Mouse (Mus musculus) G1E-ER4 (cell line): ENCODE measurements around the gene Cops4. TPM values are rescaled to one million over a fixed set of nuclear protein-coding genes. Genes with fewer than 3 reads are reported as not detected.

Experiments used
- GATA1 ChIP-seq: IDR thresholded peaks from one replicate; pipeline ENCODE4 v1.8.0; 2012; ENCODE audit warnings: low read length, inconsistent platforms
- polyA plus RNA-seq: library from polyadenylated mRNA; stranded (reverse); fragments of >175 nt; gene quantifications from 2 replicates; pipeline ENCODE4 v1.2.3, GENCODE M21; 2012

Gene Cops4
- polyA plus RNA-seq, 1 experiment: 4.7 TPM

- no peak for TF ChIP-seq GATA1
Measured at GRCm38 (mm10) chr5:100520223-100520622, 2.1 kb downstream of the Cops4 start.

DNA sequence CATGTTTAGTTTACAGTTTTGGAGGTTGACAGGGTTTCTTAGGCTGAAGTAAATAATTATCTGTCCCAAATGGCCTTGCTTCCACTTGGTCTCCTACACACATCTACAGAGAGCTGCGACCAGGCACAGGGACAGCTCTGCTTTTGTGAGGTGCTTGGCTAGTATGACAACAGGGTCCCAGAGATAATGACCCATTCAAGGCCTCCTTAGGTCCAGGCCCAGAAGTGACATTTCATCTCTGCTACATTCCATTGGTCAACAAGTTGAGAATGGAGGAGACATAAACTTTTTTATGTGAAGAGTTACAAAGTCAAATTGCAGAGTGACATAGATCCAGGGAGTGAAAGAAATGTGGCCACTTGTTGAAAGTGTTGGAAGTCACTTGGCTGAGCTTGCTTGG is 5.2 kb downstream of the Cops4 start:
- TF ChIP-seq GATA1: no peak

DNA sequence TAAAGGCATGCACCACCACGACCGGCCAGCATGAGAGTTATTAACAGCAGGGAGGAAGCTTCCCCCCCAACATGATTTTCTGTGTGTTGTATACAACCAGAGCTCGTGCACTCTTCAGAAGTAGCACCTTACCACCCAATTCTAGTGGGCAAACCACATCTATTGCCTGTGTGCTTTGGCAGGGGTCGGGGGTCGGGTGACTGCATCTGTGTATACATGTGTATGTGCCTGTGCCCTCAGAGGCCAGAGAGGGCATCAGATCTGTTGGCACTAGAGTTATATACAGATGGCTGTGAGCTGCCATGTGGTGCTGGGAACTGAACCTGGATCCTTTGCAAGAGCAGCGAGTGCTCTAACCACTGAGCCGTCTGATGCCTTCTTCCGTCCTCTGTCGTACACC is 6.8 kb downstream of the Cops4 start:
- no peak for TF ChIP-seq GATA1

GRCm38 (mm10) chr5:100525620-100526019 is 7.5 kb downstream of the Cops4 start:
- TF ChIP-seq GATA1: no peak

DNA sequence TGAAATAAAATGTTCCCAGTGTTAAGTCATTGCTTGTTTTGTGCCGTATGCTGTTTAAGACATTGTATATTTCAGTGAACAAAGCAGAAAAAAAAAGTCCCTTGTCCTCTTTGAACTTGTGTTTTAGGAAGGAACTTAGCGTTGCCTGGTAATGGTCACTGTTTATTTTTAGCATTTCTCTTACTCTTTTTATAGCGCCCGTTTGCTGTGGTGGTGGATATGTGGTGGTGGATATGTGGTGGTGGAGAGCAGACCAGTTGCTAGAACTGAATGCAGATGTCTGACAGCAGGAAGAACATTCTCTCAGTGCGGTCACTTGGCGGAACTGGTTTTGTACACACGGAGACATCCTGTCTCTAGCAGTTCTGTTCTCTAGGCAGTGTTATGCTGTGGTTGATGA is 8.1 kb downstream of the Cops4 start:
- TF ChIP-seq GATA1: no peak

- no peak for TF ChIP-seq GATA1
Measured at GRCm38 (mm10) chr5:100535826-100536225, 17.7 kb downstream of the Cops4 start.

DNA sequence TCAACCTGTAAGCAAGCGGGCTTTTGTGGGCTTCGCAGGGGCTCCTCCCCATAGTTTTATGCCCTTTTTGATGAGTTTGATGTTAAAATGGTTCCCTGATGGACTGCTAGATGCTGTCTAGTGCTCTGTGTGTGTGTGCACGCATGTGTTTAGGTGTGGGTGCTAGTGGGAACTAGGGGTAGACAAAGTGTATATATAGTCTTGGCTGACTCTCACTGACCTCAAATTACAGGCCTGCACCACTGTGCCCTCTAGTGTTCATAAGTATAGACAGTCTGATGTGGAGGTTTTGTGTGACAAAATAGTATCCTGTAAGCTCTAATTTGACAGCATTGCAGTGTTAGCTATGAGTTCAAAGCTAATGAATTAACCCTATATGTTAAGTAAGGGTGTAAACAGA is 18.5 kb downstream of the Cops4 start:
- TF ChIP-seq GATA1: no peak

GRCm38 (mm10) chr5:100546294-100547080 is 28.4 kb downstream of the Cops4 start:
- no peak for TF ChIP-seq GATA1

GRCm38 (mm10) chr5:100548236-100548635 is 30.1 kb downstream of the Cops4 start:
- TF ChIP-seq GATA1: no peak

DNA sequence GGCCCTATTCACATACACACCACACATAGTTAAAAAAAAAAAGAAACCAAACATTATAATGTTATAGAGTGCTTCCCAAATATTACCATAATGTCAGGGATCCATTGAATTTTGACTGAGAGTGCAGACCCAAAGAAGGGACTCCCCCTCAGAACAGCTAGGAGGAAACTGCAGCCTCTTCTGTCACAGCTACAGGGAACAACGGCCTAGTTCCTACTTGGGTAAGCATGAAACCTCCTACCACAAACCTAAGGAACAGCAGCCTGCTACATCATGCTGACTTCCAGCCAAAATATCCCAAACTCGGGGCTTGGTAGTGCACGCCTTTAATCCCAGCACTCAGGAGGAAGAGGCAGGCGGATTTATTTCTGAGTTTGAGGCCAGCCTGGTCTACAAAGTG is 31.2 kb downstream of the Cops4 start:
- no peak for TF ChIP-seq GATA1

DNA sequence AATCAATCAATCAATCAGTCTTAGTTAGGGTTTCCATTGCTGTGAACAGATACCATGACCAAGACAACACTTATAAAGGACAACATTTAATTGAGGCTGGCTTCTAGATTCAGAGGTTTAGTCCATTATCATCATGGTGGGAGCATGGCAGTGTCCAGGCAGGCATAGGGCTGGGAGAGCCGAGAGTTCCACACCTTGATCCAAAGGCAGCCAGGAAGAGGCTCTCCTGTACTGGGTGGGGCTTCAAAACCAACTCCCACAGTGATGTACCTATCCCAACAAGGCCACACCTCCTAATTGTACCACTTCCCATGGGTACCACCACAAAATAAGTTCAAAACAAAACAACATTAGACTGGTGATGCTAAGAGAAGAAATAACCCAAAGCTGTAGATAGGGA is 32.0 kb downstream of the Cops4 start:
- TF ChIP-seq GATA1: no peak

- TF ChIP-seq GATA1: peak; percentile 45
Measured at GRCm38 (mm10) chr5:100551952-100552351, 33.8 kb downstream of the Cops4 start.

GRCm38 (mm10) chr5:100553426-100553825 is 35.3 kb downstream of the Cops4 start:
- TF ChIP-seq GATA1: no peak

DNA sequence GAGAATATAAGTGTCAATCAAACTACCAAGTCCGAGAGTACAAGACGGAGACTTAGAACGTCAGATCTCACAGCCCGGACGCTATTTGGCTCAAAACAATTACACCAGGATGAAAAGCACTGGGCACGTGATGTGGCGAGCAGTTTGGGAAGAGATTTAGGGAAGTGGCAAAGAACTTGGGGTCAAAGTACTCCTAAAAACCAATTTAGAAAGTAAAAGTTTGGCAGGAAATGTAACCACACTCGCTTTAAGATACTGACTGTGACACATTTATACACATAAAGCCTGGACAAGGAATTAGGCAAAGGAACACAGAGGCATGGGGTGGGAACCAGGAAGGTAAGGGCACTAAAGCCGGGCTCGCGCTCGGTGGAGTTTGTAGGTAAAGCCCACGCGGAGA is 38.9 kb downstream of the Cops4 start:
- no peak for TF ChIP-seq GATA1

GRCm38 (mm10) chr5:100557537-100557936 is 39.4 kb downstream of the Cops4 start:
- no peak for TF ChIP-seq GATA1

- no peak for TF ChIP-seq GATA1
Measured at GRCm38 (mm10) chr5:100558783-100559182, 40.7 kb downstream of the Cops4 start.

DNA sequence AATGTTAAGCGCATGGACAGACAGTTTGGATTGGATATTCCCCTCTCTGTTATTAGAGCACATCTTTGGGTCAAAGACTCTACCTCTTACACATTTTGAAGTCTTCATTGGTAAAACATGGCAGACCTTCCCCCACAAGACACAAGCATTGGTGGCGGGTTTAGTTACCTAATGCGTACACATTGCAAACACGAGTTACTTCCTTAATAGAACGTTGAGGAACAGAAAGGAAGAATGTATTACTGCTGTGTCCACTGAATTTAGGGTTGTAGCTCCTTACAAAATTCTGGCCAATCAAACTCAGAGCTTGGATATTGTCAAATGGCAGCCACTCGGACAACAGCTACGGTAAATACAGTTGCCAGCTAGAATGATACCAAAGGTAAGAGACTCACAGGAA is 41.2 kb downstream of the Cops4 start:
- TF ChIP-seq GATA1: no peak

DNA sequence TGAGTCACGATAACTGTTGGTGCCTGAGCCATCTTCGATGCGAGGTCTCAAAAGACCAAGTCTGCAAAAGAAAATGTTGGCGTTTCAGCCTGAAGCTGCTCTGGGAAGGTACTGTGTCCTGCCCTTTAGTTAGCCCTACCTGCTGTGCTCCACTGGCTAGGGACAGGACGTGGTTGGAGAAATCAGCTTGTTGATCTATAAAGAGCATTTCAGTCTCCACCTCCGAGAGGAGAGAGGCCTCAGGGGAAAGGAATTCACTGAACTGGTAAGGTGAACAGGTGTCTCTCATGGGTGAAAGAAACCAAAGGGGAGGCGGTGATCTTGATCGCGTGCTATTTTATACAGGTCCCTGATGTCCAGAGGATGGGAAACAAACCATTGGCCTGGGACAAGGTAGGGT is 44.6 kb downstream of the Cops4 start:
- TF ChIP-seq GATA1: no peak
